Mouse (Mus musculus) forebrain, embryonic 12.5 days (tissue): ENCODE data around the gene Gm17657. TPM values are rescaled to one million over a fixed set of nuclear protein-coding genes. Genes with fewer than 3 reads are reported as not detected.

Experiments used
- ATAC-seq: fragments of 200-750 bp; cut with Nextera tagmentation; 2 replicates; pipeline ENCODE4 v1.8.0; 2017; ENCODE audit warnings: moderate TSS enrichment; ENCODE audit not compliant: low FRiP score
- H3K27ac ChIP-seq: fragments of 300-500 bp; sonication (generic); 2 replicates; pipeline ENCODE4 v1.5.1; 2016; ENCODE audit warnings: mild to moderate bottlenecking
- H3K27me3 ChIP-seq: fragments of 300-500 bp; sonication (generic); 2 replicates; pipeline ENCODE4 v1.6.1; 2016; ENCODE audit warnings: mild to moderate bottlenecking
- H3K36me3 ChIP-seq: fragments of 300-500 bp; sonication (generic); replicated peaks from 2 replicates; pipeline ENCODE4 v1.6.1; 2016; ENCODE audit warnings: mild to moderate bottlenecking
- H3K4me1 ChIP-seq: fragments of 300-500 bp; sonication (generic); 2 replicates; pipeline ENCODE4 v1.6.1; 2016
- H3K4me2 ChIP-seq: fragments of 300-500 bp; sonication (generic); 2 replicates; pipeline ENCODE4 v1.6.1; 2016; ENCODE audit warnings: mild to moderate bottlenecking, moderate library complexity
- H3K4me3 ChIP-seq: fragments of 300-500 bp; sonication (generic); replicated peaks from 2 replicates; pipeline ENCODE4 v1.5.1; 2016; ENCODE audit warnings: mild to moderate bottlenecking
- H3K9ac ChIP-seq: fragments of 300-500 bp; sonication (generic); 2 replicates; pipeline ENCODE4 v1.6.1; 2016; ENCODE audit warnings: mild to moderate bottlenecking
- H3K9me3 ChIP-seq: fragments of 300-500 bp; sonication (generic); 2 replicates; pipeline ENCODE4 v1.6.1; 2016
- WGBS: fragments of 180-500 bp; shearing (Covaris S2); methylation state at CpG from one replicate; pipeline ENCODE4 v1.1.7; 2016; 5-methylcytosine and 5-hydroxymethylcytosine counted together
- microRNA-seq: library from miRNA; unstranded; fragments of <30 nt; microRNA quantifications from one replicate; pipeline ENCODE4, GENCODE M21; 2017
- polyA plus RNA-seq: library from polyadenylated mRNA; unstranded; fragments of >200 nt; fragmentation: Nextera tagmentation; extraction: Ambion mirVana; gene quantifications from 2 replicates; pipeline ENCODE4 v1.2.1, GENCODE M21; 2016

The Gm17657 gene
- polyA plus RNA-seq, 1 experiment from 2014 or later = not detected

GRCm38 (mm10) chr17:29474036-29474435, 75.4 kb downstream of the Gm17657 start:
- Histone ChIP-seq H3K4me3 (no peak overlapping the region), H3K4me2 (no peak overlapping the region), H3K9ac (no peak overlapping the region), H3K4me1 (no peaks in the 10 kb centered on the region), H3K27me3 (no peaks in the 10 kb centered on the region), H3K27ac (no peak overlapping the region), H3K9me3 (no peaks in the 10 kb centered on the region), H3K36me3 (no peaks in the 10 kb centered on the region)
- no peak for ATAC-seq
- WGBS = 87% methylated on average over 2 of the region's 2 CpGs

- no peak for ATAC-seq
- Histone ChIP-seq H3K4me3 (no peak overlapping the region), H3K36me3 (no peaks in the 10 kb centered on the region), H3K4me2 (no peak overlapping the region), H3K4me1 (peaks cover 1% of the 10 kb centered on the region; the same call in 1 of the 2 replicates), H3K9me3 (no peaks in the 10 kb centered on the region), H3K9ac (no peak overlapping the region), H3K27ac (no peak overlapping the region), H3K27me3 (no peaks in the 10 kb centered on the region)
- WGBS = 97% methylated on average over 10 of the region's 10 CpGs
These were observed 76.0 kb downstream of the Gm17657 start for GRCm38 (mm10) chr17:29473466-29473865.

Small RNAs within 50 kb of the gene (microRNA-seq; reads per million reads assigned to microRNA genes)
- not detected for gene Mir7667

Other genes starting within 250 kb of the Gm17657 start
- 1.8 and 2.2 TPM in 2 replicates for gene Pi16, start 232.0 kb downstream of the Gm17657 start, polyA plus RNA-seq
- gene Mtch1, start 201.7 kb downstream of the Gm17657 start, polyA plus RNA-seq = 381 and 393 TPM in 2 replicates
- gene Fgd2, start 188.7 kb downstream of the Gm17657 start, polyA plus RNA-seq = 3.4 and 3.7 TPM in 2 replicates
- 18.9 and 22.6 TPM in 2 replicates for gene Pim1, start 58.9 kb downstream of the Gm17657 start, polyA plus RNA-seq
- 24.3 and 27.0 TPM in 2 replicates for gene Tbc1d22b, start 147 bp upstream of the Gm17657 start, polyA plus RNA-seq
- gene Tmem217, start 2.7 kb upstream of the Gm17657 start, polyA plus RNA-seq = 1.2 and 1.5 TPM in 2 replicates
- 113 and 117 TPM in 2 replicates for gene Rnf8, start 65.2 kb upstream of the Gm17657 start, polyA plus RNA-seq
- 4.1 and 4.6 TPM in 2 replicates for gene Gm28043, start 65.2 kb upstream of the Gm17657 start, polyA plus RNA-seq
- gene Cmtr1, start 111.0 kb upstream of the Gm17657 start, polyA plus RNA-seq = 154 and 166 TPM in 2 replicates
- 15.8 and 17.8 TPM in 2 replicates for gene Ccdc167, start 167.4 kb upstream of the Gm17657 start, polyA plus RNA-seq